Mouse (Mus musculus) embryonic fibroblast, embryonic 13.5 days (primary cell): ENCODE results near the gene Nr2c2ap.

Experiments used
- CTCF ChIP-seq: IDR thresholded peaks from 2 replicates; pipeline ENCODE4 v1.5.1; 2011; ENCODE audit warnings: mild to moderate bottlenecking, control low read depth, low read length, moderate library complexity, borderline replicate concordance; ENCODE audit not compliant: insufficient read depth
- POLR2A ChIP-seq: IDR thresholded peaks from 2 replicates; pipeline ENCODE4 v1.6.1; 2011; ENCODE audit warnings: low read depth, mild to moderate bottlenecking, control low read depth, low read length, moderate library complexity

GRCm38 (mm10) chr8:70173320-70173719 is 42.2 kb downstream of the Nr2c2ap start:
- TF ChIP-seq POLR2A (no peak), CTCF (no peak)
